Mouse (Mus musculus) ZHBTc4 (cell line): ENCODE data around the gene Vezf1.
A peak's percentile ranks its signal among the peaks of the same experiment; 100 is the strongest.

Experiments used
- DNase-seq: peaks from one replicate; pipeline ENCODE4 v3.0.0-alpha.2; 2011; ENCODE audit warnings: low read depth, low spot score

Gene Vezf1

DNA sequence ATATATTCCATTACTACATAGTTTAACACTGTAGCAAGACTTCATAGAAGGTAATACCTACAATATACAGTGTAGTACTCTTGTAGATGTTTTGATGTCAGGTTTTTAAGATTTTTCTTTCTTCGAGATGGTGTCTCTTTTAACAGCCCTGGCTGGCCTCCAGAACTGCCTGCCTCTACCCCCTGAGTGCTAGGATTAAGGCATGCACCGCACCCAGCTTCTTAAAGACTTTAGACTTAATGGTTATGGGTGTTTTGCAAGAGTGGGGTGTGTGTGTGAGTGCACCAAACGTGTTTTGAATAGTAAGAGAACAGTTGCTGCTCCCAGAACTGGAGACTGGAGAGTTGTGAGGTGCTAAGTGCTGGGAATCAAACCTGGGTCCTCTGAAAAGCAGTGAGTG is 14.3 kb upstream of the Vezf1 start:
- DNase-seq: no peak

DNA sequence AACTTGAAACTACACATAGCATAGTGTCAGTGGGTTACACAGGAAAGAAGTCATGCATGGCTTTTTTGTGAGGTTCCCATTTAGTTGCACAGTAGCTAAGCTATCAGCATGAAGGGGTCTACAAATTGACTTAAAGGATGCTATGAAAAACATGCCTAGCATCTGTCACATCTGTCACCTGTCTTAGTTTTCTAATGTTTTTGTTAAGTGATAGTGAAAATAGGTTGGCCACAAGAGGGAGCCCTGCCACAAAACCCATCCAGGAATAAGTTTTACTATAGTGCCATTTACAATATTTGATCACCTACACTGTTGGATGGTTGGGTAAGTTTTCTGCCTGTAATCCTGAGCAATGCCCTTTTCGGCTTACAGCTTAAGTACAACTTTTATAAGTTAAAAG is 13.5 kb upstream of the Vezf1 start:
- peak; percentile 71 for DNase-seq

DNA sequence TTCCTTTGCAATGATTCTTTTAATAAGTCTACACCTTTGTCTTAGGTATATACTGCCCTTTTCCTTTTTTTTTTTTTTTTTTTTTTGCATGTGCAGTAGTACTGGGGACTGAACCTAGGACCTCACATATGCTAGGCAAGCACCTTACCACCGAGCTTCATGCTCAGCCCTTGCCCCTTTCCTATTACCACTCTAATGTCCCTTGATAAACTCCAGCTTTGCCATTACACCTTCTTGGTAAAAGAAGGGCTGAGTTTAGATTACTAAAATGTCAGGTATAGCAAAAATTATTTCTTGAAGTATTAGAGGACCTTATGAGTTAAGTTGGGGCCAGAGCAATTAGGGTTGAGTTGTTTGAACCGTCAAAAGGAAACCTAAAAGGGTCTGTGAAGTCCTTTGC is 12.3 kb upstream of the Vezf1 start:
- DNase-seq: no peak

DNA sequence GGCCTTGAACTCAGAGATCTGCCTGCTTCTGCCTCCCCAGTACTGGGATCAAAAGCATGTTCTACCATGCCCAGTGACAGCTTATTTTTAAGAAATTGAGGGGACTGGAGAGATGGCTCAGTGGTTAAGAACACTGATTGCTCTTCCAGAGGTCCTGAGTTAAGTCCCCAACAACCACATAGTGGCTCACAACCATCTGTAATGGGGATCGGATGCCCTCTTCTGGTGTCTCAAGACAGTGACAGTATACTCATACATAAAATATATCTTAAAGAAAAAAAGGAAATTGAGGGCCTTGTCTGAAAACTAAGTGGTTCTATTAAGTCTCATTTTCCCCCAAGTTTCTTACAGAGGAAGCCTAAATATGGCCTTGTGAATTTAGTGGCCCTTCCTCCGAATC is 10.3 kb upstream of the Vezf1 start:
- DNase-seq: peak; percentile 48

DNA sequence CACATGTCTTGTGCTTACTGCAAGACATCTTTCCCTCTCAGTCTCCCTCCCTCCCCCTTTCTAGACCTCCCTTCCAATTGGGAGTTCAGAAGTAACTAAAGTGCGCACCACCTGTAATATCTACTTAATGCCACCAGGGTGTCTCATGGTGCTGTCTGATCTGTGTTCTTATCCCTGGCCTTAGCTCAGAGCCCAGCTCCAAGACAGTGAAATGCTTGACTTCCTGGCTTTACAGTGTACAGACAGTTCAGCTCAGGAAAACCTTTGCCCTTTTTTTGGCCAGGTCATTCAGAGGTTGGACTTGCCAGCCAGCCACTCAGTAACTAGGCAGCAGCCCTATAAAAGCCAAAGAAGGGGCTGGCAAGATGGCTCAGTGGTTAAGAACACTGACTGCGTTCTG is 8.9 kb upstream of the Vezf1 start:
- peak; percentile 89 for DNase-seq

DNA sequence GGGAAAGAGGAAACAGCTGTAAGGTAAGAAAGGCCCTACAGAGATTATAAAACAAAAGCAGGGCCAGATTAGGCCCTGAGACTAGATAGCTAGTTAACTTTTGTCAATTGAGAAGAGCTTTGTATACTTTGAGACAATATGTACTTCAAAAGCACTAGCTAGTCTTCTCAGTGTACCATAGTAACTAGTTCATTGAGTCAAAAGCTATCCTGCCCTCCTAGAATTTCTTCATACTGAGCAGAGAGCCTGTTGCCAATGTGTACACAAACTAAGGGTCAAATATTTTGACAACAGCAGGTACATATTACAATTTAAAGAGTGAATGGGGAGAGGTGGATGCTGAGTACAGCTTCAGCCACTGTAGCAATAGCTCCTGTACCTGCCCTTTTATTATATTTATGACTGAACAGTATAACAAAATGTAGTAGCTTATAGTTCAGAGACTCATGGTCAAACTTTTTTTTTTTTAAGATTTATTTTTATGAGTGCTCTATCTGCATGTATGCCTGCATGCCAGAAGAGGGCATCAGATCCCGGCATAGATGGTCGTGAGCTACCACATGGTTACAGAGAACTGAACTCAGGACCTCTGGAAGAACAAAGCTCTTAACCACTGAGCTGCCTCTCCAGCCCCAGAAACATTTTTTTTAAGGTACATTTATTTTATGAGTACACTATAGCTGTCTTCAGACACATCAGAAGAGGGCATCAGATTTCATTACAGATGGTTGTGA is 6.0 kb upstream of the Vezf1 start:
- peak; percentile 48 for DNase-seq

DNA sequence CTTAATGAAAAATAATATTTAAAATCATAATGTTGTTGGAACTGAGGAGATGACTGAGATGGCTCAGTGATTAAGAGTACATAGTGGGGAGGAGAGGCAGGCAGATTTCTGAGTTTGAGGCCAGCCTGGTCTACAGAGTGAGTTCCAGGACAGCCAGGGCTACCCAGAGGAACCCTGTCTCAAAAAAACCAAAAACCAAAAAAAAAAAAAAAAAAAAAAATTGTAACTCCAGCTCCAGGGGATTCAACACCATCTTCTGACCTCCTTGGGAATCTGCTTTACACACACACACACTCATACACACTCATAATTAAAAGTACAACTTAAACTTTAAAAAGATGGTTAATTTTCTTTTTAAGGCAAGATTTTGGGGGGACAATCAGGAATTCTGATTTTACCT is 2.3 kb upstream of the Vezf1 start:
- DNase-seq: no peak

DNA sequence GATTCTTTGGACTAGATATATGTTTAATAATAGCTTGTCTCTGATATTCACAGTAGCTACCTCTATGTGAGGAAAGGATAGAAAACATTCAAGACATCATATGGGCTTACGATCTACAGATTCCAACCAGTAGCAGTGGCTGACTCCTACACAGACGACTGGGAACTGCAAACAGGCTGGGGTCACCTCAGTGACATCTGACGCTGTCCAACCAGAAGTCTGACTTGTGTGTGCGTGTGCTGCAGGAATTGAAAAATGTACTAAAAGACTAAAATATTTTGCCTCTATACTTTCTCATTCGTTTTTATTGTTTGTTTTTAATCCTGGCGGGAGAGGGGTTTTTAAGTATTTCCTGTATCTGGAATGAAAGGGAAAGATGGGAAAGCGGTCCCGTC is 891 bp upstream of the Vezf1 start:
- no peak for DNase-seq

DNA sequence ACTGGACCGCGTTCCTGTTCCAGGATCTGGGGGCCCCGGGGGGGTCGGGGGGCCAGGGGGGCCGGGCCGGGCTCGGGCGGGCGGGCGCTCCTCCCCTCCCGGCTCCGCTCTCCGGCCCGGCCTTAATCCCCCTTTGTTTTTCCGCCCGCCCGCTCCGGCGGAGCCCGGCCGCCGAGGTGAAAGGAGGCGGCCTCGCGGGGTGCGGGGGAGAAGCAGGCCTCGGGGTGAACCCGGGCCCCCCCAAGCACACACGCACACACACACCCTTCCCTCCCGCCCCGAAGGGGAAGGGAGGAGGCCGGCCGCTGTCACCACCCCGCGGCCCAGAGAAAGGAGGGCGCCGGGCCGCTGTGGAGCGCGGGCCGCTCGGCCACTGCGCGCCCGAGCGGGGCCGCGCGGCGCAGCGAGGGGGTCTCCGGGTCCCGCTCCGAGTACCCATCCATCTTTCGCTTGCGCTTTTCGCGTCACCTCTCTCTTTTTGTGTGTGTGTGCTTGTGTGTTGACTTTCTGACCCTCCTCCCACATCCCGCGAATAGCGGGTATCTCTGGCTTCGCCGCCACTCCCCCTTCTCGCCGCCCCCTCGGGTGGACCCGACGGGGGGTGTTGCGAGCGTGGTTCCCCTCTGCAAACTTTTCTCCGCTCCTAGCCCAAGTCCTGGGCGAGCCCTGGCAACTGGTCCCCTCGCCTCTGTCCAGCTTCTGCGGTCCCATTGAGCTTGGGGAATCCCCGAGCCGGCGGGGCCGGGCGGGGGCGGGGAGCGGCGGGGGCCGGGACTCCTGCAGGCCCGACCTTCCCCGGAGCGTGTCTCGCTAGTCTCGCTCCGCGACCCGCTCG is 549 bp downstream of the Vezf1 start:
- peak; percentile 58 for DNase-seq

DNA sequence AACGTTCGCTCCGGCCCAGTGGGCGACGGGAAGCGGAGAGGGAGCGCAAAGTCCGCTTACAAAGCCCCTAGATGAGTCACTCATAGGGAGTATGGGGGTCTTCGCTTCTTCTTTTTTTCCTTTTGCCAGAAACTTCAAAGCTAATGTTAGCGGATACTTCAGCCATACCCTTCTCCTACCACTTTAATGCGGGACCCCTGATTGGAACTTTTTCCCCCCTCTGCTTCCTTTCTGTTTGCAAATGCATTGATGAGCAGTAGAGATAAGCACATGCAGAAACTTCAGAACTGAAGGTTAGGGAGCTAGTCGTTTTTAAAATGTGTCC is 1.1 kb downstream of the Vezf1 start:
- no peak for DNase-seq

DNA sequence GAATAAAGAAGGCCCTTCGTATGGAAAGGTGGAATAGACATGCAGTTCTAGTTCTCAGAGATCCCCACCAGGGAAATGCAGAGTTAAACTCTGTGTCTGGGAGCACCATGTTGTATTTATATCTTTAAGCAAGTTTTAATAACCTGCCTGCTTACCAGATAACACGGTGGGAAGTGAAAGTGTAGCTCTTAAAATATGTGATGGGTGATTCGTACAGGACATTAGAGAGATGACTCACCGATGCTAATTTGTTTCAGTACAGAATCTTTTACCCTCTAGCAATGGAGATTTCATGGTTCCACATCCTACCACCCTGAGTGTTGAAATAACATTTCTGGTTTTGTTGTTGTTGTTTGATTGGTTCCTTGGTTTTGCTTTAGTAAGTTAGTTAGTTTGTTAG is 2.3 kb downstream of the Vezf1 start:
- no peak for DNase-seq

DNA sequence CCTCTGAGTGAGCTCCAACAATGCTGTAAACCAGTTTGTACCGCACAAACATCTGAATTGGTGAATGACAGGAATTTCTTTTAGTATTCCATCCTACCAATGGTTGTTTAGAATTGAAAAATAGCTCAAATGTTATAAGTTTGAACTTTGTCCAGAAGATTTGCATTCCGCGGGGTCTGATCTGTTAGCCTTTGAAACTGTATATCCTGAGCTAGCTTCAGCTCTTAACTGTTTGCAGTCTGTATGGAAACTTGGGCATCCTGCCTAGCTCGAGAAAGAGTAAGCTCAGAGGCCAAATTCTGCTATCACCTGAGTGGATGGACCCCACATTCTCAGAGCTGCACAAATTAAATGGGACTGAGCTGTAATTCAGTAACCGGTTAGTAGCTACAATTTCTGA is 3.0 kb downstream of the Vezf1 start:
- DNase-seq: no peak

DNA sequence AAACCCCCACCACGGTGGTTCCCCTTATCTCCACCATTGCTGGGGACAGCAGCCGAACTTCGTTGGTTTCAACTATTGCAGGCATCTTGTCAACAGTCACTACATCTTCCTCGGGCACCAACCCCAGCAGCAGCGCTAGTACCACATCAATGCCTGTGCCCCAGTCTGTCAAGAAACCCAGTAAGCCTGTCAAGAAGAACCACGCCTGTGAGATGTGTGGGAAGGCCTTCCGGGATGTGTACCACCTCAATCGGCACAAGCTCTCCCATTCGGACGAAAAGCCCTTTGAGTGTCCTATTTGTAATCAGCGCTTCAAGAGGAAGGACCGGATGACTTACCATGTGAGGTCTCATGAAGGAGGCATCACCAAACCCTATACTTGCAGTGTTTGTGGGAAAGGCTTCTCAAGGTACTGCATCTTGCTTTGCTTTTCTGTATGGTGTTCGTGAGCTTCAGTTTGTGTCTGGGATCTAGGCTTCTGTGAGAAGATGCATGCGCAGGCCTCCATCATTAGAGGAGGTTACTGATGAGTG is 5.3 kb downstream of the Vezf1 start:
- DNase-seq: no peak

DNA sequence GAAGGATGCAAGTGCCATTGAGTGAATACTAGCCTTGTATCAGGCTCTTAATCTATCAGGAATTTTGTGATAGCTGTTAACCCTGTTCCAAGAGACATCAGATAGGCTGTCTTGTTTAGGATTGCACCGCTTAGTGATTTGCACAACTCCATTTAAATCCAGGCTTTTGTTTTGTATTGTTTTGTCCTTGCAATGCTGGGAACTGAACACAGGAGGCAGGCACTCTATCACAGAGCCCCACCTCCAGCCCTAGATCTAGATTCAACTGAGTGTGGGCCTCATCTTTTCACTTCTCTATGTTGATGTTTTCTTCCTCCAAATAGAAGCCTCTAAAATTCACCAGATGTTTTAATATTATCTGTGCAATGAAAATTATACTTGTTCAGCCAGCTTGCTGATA is 7.6 kb downstream of the Vezf1 start:
- DNase-seq: peak; percentile 67

DNA sequence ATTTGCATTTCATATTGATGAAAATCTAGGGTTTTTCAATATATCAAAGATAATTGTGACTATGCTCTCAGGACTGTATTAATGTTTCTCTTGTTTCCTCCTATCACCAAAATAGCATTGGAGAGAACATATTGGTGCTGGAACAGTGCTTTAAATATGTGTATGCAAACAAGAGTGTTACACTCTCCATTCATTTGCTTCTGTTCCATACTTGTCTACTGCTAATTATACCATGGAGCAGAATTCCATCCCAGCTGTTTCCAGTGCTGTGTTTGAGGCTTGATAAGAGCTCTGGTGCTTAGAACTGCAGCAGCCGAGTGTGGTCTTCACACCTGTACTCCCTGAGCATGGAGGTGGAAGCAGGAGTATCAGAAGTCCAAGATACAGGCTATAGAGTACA is 8.3 kb downstream of the Vezf1 start:
- no peak for DNase-seq

DNA sequence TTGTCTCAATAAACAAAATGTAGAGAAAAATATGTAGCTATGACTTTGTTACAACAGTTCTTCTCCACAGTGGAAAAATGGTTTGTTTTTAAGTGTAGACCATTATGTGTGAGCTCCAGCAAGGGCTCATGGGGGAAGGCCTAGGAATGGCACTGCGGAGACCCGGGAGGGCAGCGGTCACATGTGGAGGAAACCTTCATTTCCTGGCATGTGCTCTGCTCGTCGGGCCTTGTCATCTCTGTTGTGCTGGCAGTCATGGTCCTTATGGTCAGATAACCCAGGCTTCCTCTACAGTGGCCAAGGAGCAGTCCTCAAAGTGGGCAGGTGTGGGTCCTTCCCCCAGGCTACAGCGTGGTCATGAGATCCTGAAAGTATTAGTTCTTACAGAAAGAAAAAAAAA is 15.6 kb downstream of the Vezf1 start:
- no peak for DNase-seq

DNA sequence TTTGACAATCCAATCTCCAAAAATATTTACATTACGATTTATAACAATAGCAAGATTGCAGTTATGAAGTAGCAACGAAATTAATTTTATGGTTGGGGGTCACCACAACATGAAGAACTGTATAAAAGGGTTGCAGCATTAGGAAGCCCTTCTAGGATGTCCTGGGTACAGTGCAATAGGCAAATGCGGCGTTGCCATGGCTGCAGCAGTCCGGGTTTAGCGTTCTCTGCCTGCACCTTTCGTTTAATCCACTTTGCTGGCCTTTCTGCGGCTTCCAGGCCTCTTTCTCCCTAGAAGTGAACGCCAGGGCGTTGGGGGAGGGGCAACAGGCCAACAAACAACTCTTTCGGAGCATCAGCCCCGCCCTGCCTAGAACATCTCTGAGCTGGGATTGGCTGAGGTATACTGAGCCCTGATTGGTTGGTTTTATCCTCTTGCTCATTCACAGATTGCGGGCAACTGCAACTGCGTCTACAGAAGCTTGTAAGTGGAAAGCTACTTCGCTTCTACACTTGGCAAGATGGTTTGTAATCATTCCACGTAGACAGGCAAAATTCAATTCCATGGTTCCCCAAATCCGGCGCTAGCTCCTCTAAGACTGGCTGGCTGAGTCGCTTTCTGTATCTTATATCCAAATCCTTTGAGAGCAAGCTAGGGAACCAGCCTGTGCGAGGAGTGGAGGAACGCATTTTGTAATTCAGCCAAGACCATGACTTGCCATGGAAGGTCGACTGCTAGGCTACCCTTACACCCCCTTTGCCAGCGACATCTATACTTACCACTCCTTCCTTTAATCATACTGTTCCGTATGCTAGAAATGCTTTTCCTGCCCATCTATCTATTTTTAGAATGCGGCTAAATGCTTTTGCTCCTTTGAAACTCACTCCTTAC is 18.9 kb downstream of the Vezf1 start:
- peak; percentile 97 for DNase-seq

DNA sequence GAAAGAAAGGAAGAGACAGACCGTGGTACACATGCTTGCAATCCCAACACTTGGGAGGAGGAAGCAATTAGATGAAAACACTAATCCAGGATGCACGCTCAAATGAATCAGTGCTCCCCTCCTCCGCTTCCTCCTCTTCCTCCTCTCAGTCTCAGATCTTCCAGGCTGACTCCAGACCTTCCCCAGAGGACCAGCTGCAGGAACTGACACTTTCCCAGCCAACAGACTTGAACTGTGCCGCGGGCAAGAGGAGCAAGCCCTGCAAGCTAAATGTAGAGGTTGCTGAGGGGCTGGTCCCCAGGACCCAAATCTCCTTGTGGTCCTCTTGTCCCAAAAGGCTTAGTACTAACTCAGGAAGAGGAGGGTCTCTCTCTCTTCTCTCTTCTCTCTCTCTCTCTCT is 21.1 kb downstream of the Vezf1 start:
- no peak for DNase-seq

DNA sequence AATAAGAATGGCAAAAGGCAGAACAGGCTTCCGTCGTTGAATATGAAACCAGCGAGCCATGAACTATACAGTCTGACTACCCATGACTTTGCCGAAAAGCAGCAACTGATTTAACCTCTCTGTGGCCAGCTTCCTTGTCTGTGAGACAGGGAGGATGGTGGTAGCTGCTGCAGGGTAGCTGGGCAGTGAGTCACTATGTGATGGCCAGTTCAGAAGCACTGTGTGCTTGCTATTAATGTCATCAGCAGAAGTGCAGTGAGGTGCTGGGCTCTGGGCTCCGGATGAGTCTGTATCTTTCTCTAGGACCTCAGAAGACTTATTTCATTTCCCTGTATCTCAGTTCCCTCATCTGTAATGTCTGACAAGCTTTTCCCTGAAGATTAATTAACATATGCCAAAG is 22.2 kb downstream of the Vezf1 start:
- DNase-seq: no peak

DNA sequence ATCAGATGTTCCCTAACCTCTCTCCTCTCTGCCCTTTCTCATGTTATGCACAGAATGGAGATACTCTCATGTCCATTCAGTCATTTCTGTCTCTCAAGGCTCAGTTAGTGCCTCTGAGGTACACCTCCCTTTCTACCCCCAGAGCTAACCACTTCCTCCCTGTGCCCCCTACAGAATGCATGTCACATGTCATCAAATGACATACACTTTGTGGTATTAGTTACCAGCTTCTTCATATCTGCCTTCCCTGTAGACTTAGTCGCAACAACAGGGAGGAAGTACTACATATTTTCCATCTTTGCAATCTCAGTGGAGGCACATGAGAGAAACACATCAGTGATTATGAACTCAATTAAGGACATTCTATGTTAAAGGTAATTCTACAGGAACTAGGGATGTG is 23.9 kb downstream of the Vezf1 start:
- DNase-seq: no peak

DNA sequence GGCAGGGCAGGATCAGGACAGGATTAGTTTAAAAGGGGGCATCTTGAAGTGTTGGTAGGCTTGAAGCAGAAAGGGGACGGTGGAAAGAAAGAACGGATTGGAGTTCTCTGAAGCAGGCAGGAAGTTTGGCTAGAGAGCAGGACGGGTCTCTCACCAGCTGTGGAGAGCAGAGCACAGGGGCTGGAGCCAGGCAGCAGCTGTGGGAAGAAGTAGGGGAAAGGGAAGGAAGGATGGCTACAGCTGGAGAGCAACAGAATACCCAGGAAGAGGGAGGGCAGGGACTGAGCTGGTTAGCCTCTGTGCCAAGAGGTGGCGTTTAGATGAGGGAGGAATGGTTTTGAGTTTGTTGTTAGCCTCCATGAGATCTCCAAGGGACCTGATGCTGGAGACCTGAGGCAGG is 29.1 kb downstream of the Vezf1 start:
- no peak for DNase-seq

DNA sequence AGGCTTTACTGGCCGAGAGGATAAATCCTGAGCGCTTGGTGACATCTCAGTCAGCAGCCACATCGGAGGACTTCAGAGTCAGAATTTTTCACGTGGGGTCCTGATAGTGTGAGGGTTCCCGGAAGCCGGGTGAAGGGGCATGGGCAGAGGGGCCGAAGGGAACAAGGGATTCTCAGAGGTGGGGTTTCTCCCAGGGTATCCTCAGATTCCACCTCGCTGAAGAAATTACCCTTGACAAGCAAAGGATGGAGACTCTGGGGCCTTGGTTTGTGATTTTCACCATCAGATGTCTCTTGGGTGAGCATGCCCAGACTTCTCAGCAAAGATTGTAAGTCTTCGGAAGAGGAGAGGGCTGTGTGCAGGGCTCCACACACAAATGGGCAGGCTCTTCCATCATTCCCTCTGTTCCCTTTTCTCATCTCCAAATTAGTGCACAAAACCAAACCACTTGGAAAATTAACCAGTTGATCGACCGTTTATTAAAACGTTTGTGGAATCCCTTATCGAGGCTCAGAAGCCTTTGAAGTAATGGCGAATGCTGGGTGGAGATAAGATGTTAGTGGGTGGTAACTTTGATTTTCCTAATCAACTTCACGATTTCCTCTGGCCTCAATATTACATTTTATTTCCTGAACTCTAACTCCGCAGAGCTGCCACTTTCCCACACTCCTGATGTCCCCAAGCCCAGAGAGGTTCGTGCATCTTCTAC is 30.1 kb downstream of the Vezf1 start, which contains the start of gene Cuedc1:
TSS of gene Cuedc1 (plus strand) at position 38 of the 709 bp plus-strand sequence.
- no peak for DNase-seq
